Comparison of ENCODE assay signal across 18 mouse cellular contexts in the genomic region with DNA sequence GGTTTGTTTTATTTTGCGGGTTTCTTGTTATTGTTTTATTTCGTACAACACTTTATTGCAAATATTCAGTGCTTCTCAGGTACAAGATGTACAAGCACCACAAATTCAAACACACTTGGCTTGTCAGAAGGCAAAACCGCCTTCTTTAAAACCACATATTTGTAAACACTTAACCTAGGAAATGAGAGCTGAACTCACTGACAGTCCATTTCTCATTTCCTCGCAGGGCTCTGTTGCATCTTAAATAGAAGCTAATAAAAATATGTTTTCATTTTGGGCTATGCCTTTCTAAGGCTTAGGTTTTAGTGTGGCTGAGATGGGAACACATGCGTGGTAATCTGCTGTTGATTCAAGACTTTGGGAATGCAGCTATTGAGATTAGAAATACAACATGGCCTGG.
"Had no signal": no experiment of that assay in that cellular context is flagged by ENCODE, and none has a peak within 500 bp of the region (broad histone marks: within the 10 kb centered on the region; RNA-seq: fewer than 3 reads in every experiment).

No protein-coding gene starts in this region.

- H3K4me2 ChIP-seq: liver, embryonic 12.5 days; midbrain, embryonic 12.5 days; neural tube, embryonic 13.5 days; neural tube, embryonic 15.5 days had no signal

- H3K9ac ChIP-seq: liver, embryonic 12.5 days; liver, embryonic 14.5 days; midbrain, embryonic 12.5 days; neural tube, embryonic 13.5 days; neural tube, embryonic 15.5 days had no signal

- DNase-seq: lung, adult 2 months; midbrain, embryonic 14.5 days; retina, postnatal 1 day; right cerebral cortex, adult 18-20 months; right cerebral cortex, postnatal 25 days; right cerebral cortex, postnatal 4 days; spleen, adult 18-20 months; thymus, adult 18-20 months; thymus, postnatal 14 days; thymus, postnatal 36 days had no signal

- ATAC-seq: liver, embryonic 12.5 days; midbrain, embryonic 16.5 days had no signal

- H3K4me3 ChIP-seq: liver, embryonic 12.5 days; midbrain, embryonic 10.5 days; midbrain, embryonic 12.5 days; myocyte; neural tube, embryonic 13.5 days; neural tube, embryonic 15.5 days had no signal

- H3K27me3 ChIP-seq: liver, embryonic 12.5 days; midbrain, embryonic 12.5 days; neural tube, embryonic 13.5 days; neural tube, embryonic 15.5 days had no signal

- H3K9me3 ChIP-seq: liver, embryonic 12.5 days; midbrain, embryonic 10.5 days; midbrain, embryonic 12.5 days; neural tube, embryonic 13.5 days; neural tube, embryonic 15.5 days had no signal

- H3K4me1 ChIP-seq: liver, embryonic 12.5 days; midbrain, embryonic 10.5 days; midbrain, embryonic 12.5 days; neural tube, embryonic 13.5 days; neural tube, embryonic 15.5 days had no signal

- H3K27ac ChIP-seq: liver, embryonic 12.5 days; liver, embryonic 14.5 days; midbrain, embryonic 10.5 days; midbrain, embryonic 12.5 days; neural tube, embryonic 13.5 days; neural tube, embryonic 15.5 days had no signal

- H3K36me3 ChIP-seq: liver, embryonic 12.5 days; midbrain, embryonic 10.5 days; midbrain, embryonic 12.5 days; neural tube, embryonic 13.5 days; neural tube, embryonic 15.5 days had no signal
